Mouse (Mus musculus): ENCODE results near the gene Tgfb2.

- TF ChIP-seq CTCF (IDR thresholded peaks at IDR 0.05; ENCODE audit: insufficient read depth, low read length) (no peak), POLR2A (IDR thresholded peaks at IDR 0.05; ENCODE audit: borderline replicate concordance, extremely low read depth, low read depth, low read length) (no peak)
Measured at GRCm38 (mm10) chr1:186581114-186581513, 124.7 kb downstream of the Tgfb2 start.
